Mouse (Mus musculus): ENCODE results near the gene Cabp2. TPM values are rescaled to one million over a fixed set of nuclear protein-coding genes. Genes with fewer than 3 reads are reported as not detected.
"Not testable (repeated sequence)": the region's sequence is repeated elsewhere in the genome, so short reads cannot be mapped to it uniquely, and the experiment has no call there.

Gene Cabp2
- polyA plus RNA-seq, 1 experiment from 2014 or later = not detected

DNA sequence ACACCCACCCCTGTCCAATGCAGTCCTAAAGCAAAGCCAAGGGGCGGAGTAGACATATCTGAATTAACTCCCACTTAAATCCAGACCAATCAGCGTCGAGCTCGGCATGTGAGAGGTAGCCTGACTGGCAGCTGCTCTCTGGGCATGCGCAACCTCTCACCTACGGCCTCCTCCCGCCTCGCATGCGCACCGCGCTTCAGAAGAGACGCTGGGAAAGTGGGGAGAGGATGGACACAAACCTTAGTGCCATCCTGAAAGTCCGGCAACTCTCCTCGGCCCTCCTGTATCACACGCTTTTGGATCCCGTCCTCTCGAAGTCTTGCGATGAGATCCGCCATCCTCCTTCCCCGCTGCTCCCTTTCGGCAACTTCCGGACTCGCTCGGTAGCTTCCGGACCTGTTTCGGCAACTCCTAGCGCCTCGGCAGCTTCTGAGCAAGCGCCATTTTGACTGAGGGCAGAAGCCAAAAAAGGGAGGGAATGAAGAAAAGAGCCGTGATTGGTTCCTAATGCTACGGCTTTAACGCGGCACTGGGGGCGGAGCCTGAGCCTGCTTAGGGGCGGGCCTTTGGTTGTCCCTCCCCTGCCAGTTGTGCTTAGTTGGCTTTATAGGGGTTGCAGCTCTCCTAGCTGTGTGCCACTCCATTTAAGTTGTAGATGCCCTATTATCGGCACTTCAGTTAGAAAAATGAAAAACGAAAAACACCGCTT lies 39.9 kb downstream of the Cabp2 start:
- Histone ChIP-seq H3K9me3 (ENCODE audit: control insufficient read depth, low read length) (no peaks in the 10 kb centered on the region), H3K27me3 (ENCODE audit: control insufficient read depth, insufficient read depth, low read depth, low read length) (no peaks in the 10 kb centered on the region), H3K9ac (ENCODE audit: low read length) (peak overlapping the region; percentile 71), H3K27ac (ENCODE audit: low read length) (peak overlapping the region; percentile 50), H3K36me3 (ENCODE audit: control insufficient read depth, insufficient read depth, low read length) (peaks cover 6% of the 10 kb centered on the region; the same call in 1 of the 2 replicates), H3K4me2 (ENCODE audit: low read depth, low read length) (peak overlapping the region; percentile 63), H3K4me1 (replicated peaks; ENCODE audit: control insufficient read depth, insufficient read depth, low read length) (peaks cover 7% of the 10 kb centered on the region), H3K4me3 (ENCODE audit: low read length) (peak overlapping the region; percentile 53)
- peak; percentile 85 for ATAC-seq (ENCODE audit: low read depth)
- WGBS = 2% methylated on average over 38 of the region's 38 CpGs

- not testable (repeated sequence) for H3K9me3 ChIP-seq (ENCODE audit: control insufficient read depth, low read length); H3K27me3 ChIP-seq (ENCODE audit: control insufficient read depth, insufficient read depth, low read depth, low read length); H3K4me3 ChIP-seq (ENCODE audit: low read length); H3K9ac ChIP-seq (ENCODE audit: low read length); H3K36me3 ChIP-seq (ENCODE audit: control insufficient read depth, insufficient read depth, low read length); ATAC-seq (ENCODE audit: low read depth); H3K27ac ChIP-seq (ENCODE audit: low read length)
- Histone ChIP-seq H3K4me1 (replicated peaks; ENCODE audit: control insufficient read depth, insufficient read depth, low read length) (peaks cover 12% of the 10 kb centered on the region), H3K4me2 (ENCODE audit: low read depth, low read length) (0 out of 2 replicates have a peak overlapping the region, but pooled peaks have one; percentile 15)
- 60% methylated on average over 6 of the region's 6 CpGs for WGBS
These were observed 40.5 kb downstream of the Cabp2 start for GRCm38 (mm10) chr19:4121896-4122295.

- Histone ChIP-seq H3K4me1 (replicated peaks; ENCODE audit: control insufficient read depth, insufficient read depth, low read length) (peaks cover 15% of the 10 kb centered on the region), H3K9ac (ENCODE audit: low read length) (no peak overlapping the region)
- WGBS = 77% methylated on average over 7 of the region's 7 CpGs
These were observed 41.3 kb downstream of the Cabp2 start for GRCm38 (mm10) chr19:4122411-4123370.

DNA sequence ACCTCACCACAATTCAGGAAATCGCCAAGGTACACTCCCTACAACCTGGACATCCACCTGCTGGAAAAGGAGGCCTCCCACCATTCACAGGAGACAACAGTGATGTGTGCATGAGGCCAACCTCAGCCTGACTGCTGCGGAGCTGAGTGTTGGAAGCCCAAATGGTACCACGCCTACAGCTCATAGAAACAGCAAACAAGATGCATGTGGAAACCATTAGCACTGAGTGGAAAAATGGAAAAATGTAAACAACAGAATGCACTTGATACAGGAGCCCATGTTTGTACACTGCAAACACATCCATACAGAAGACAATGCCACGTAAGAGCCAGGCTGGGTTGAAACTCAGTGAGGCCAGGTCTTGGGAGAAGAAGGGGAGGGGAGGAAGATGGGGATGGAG lies 43.1 kb downstream of the Cabp2 start:
- no peak overlapping the region for H3K4me2 ChIP-seq (ENCODE audit: low read depth, low read length)
- H3K27ac ChIP-seq (ENCODE audit: low read length) = no peak overlapping the region
- 57% methylated on average over 4 of the region's 4 CpGs for WGBS
- no peaks in the 10 kb centered on the region for H3K9me3 ChIP-seq (ENCODE audit: control insufficient read depth, low read length)
- no peaks in the 10 kb centered on the region for H3K27me3 ChIP-seq (ENCODE audit: control insufficient read depth, insufficient read depth, low read depth, low read length)
- no peak overlapping the region for H3K4me3 ChIP-seq (ENCODE audit: low read length)
- ATAC-seq (ENCODE audit: low read depth) = no peak
- H3K4me1 ChIP-seq (replicated peaks; ENCODE audit: control insufficient read depth, insufficient read depth, low read length) = peaks cover 15% of the 10 kb centered on the region
- H3K36me3 ChIP-seq (ENCODE audit: control insufficient read depth, insufficient read depth, low read length) = peaks cover 7% of the 10 kb centered on the region
- no peak overlapping the region for H3K9ac ChIP-seq (ENCODE audit: low read length)

More at GRCm38 (mm10) chr19:4122411-4123370, 41.3 kb downstream of the Cabp2 start:
- Histone ChIP-seq H3K36me3 (ENCODE audit: control insufficient read depth, insufficient read depth, low read length) (peaks cover 4% of the 10 kb centered on the region; the same call in 1 of the 2 replicates), H3K9me3 (ENCODE audit: control insufficient read depth, low read length) (no peaks in the 10 kb centered on the region), H3K4me2 (ENCODE audit: low read depth, low read length) (no peak overlapping the region), H3K27ac (ENCODE audit: low read length) (no peak overlapping the region), H3K4me3 (ENCODE audit: low read length) (no peak overlapping the region), H3K27me3 (ENCODE audit: control insufficient read depth, insufficient read depth, low read depth, low read length) (no peaks in the 10 kb centered on the region)
- ATAC-seq (ENCODE audit: low read depth) = no peak

- H3K9me3 ChIP-seq (ENCODE audit: control insufficient read depth, low read length); H3K27me3 ChIP-seq (ENCODE audit: control insufficient read depth, insufficient read depth, low read depth, low read length): not testable (repeated sequence)
- Histone ChIP-seq H3K27ac (ENCODE audit: low read length) (0 out of 2 replicates have a peak overlapping the region, but pooled peaks have one; percentile 1), H3K36me3 (ENCODE audit: control insufficient read depth, insufficient read depth, low read length) (peaks cover 11% of the 10 kb centered on the region), H3K4me1 (replicated peaks; ENCODE audit: control insufficient read depth, insufficient read depth, low read length) (peaks cover 15% of the 10 kb centered on the region), H3K9ac (ENCODE audit: low read length) (peak overlapping the region; percentile 93), H3K4me3 (ENCODE audit: low read length) (peak overlapping the region; percentile 89), H3K4me2 (ENCODE audit: low read depth, low read length) (peak overlapping the region; percentile 72)
- 19% methylated on average over 2 of the region's 4 CpGs for WGBS
- ATAC-seq (ENCODE audit: low read depth) = peak; percentile 10
These were observed 43.9 kb downstream of the Cabp2 start for GRCm38 (mm10) chr19:4125268-4125667.

- WGBS = under 1% methylated on average over 58 of the region's 64 CpGs
These were observed 44.6 kb downstream of the Cabp2 start, which contains the start of gene Aip for GRCm38 (mm10) chr19:4125741-4126696. Aip (minus strand) TSS chr19:4125858.

GRCm38 (mm10) chr19:4126759-4127495 lies 45.5 kb downstream of the Cabp2 start:
- peak overlapping the region; percentile 72 for H3K4me2 ChIP-seq (ENCODE audit: low read depth, low read length)
- H3K9me3 ChIP-seq (ENCODE audit: control insufficient read depth, low read length) = no peaks in the 10 kb centered on the region
- H3K4me3 ChIP-seq (ENCODE audit: low read length) = peak overlapping the region; percentile 89
- WGBS = 48% methylated on average over 7 of the region's 7 CpGs
- H3K4me1 ChIP-seq (replicated peaks; ENCODE audit: control insufficient read depth, insufficient read depth, low read length) = peaks cover 8% of the 10 kb centered on the region
- H3K36me3 ChIP-seq (ENCODE audit: control insufficient read depth, insufficient read depth, low read length) = peaks cover 11% of the 10 kb centered on the region
- no peak for ATAC-seq (ENCODE audit: low read depth)
- no peaks in the 10 kb centered on the region for H3K27me3 ChIP-seq (ENCODE audit: control insufficient read depth, insufficient read depth, low read depth, low read length)
- peak overlapping the region; percentile 93 for H3K9ac ChIP-seq (ENCODE audit: low read length)
- no peak overlapping the region for H3K27ac ChIP-seq (ENCODE audit: low read length)

More at GRCm38 (mm10) chr19:4125741-4126696, 44.6 kb downstream of the Cabp2 start, which contains the start of gene Aip:
- Histone ChIP-seq H3K27ac (ENCODE audit: low read length) (peak within 1 kb of the TSS; percentile 50), H3K27me3 (ENCODE audit: control insufficient read depth, insufficient read depth, low read depth, low read length) (no peaks in the 10 kb centered on the region), H3K4me3 (ENCODE audit: low read length) (peak within 1 kb of the TSS; percentile 89), H3K36me3 (ENCODE audit: control insufficient read depth, insufficient read depth, low read length) (peaks cover 11% of the 10 kb centered on the region), H3K4me2 (ENCODE audit: low read depth, low read length) (peak within 1 kb of the TSS; percentile 72), H3K9me3 (ENCODE audit: control insufficient read depth, low read length) (no peaks in the 10 kb centered on the region), H3K4me1 (replicated peaks; ENCODE audit: control insufficient read depth, insufficient read depth, low read length) (peaks cover 8% of the 10 kb centered on the region), H3K9ac (ENCODE audit: low read length) (peak within 1 kb of the TSS; percentile 93)
- peak; percentile 94 for ATAC-seq (ENCODE audit: low read depth)

DNA sequence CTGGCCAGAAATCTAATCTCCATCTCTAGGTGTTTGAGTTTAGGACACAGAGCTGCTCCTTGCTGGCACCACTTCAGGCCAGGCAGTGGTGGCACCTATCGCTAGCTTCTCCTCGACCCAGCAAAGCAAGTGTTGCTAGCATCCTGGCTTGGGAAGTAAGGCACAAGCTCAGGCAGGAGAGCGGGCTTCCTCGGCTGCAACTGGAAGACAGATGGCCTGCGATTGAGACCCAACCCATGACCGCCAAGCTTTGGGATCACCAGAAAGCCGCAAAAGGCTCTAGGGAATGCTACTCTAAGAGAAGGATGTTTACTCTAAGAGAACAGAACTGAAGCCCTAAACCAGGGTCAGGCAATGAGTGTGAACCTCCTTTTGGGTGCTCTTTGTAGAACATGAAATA lies 48.1 kb downstream of the Cabp2 start:
- Histone ChIP-seq H3K9ac (ENCODE audit: low read length) (no peak overlapping the region; the same call in 1 of the 2 replicates), H3K4me3 (ENCODE audit: low read length) (no peak overlapping the region), H3K27me3 (ENCODE audit: control insufficient read depth, insufficient read depth, low read depth, low read length) (no peaks in the 10 kb centered on the region), H3K4me2 (ENCODE audit: low read depth, low read length) (no peak overlapping the region), H3K4me1 (replicated peaks; ENCODE audit: control insufficient read depth, insufficient read depth, low read length) (peaks cover 8% of the 10 kb centered on the region), H3K27ac (ENCODE audit: low read length) (no peak overlapping the region), H3K36me3 (ENCODE audit: control insufficient read depth, insufficient read depth, low read length) (peaks cover 17% of the 10 kb centered on the region), H3K9me3 (ENCODE audit: control insufficient read depth, low read length) (no peaks in the 10 kb centered on the region)
- ATAC-seq (ENCODE audit: low read depth) = no peak
- WGBS = 86% methylated on average over 7 of the region's 7 CpGs

Measured in lung, embryonic 16.5 days (tissue).